Mouse (Mus musculus) hindbrain, embryonic 14.5 days (tissue): ENCODE measurements around the gene Ctnnd2. TPM values are rescaled to one million over a fixed set of nuclear protein-coding genes. Genes with fewer than 3 reads are reported as not detected.

Experiments used
- ATAC-seq: fragments of 200-750 bp; cut with Nextera tagmentation; 2 replicates; pipeline ENCODE4 v1.8.0; 2017; ENCODE audit warnings: moderate number of reproducible peaks, mild to moderate bottlenecking, moderate TSS enrichment, moderate library complexity; ENCODE audit not compliant: low FRiP score
- DNase-seq: peaks from one replicate; pipeline ENCODE4 v3.0.0-alpha.2; 2015; ENCODE audit warnings: low spot score
- H3K27ac ChIP-seq: fragments of 300-500 bp; sonication (generic); 2 replicates; pipeline ENCODE4 v1.5.1; 2014; ENCODE audit warnings: mild to moderate bottlenecking, moderate library complexity
- H3K27me3 ChIP-seq: fragments of 300-500 bp; sonication (generic); 2 replicates; pipeline ENCODE4 v1.6.1; 2014; ENCODE audit warnings: mild to moderate bottlenecking, low read length, mixed read lengths; ENCODE audit not compliant: control insufficient read depth, insufficient read depth
- H3K36me3 ChIP-seq: fragments of 300-500 bp; sonication (generic); replicated peaks from 2 replicates; pipeline ENCODE4 v1.6.1; 2014; ENCODE audit not compliant: control insufficient read depth, insufficient read depth
- H3K4me1 ChIP-seq: fragments of 300-500 bp; sonication (generic); replicated peaks from 2 replicates; pipeline ENCODE4 v1.6.1; 2014; ENCODE audit warnings: antibody characterized with exemption, low read length, mixed read lengths; ENCODE audit not compliant: control insufficient read depth, insufficient read depth
- H3K4me2 ChIP-seq: fragments of 300-500 bp; sonication (generic); replicated peaks from 2 replicates; pipeline ENCODE4 v1.6.1; 2014; ENCODE audit warnings: mild to moderate bottlenecking, moderate library complexity
- H3K4me3 ChIP-seq: fragments of 300-500 bp; sonication (generic); replicated peaks from 2 replicates; pipeline ENCODE4 v1.5.1; 2014; ENCODE audit warnings: mild to moderate bottlenecking, low read length
- H3K9ac ChIP-seq: fragments of 300-500 bp; sonication (generic); 2 replicates; pipeline ENCODE4 v1.6.1; 2014
- H3K9me3 ChIP-seq: fragments of 300-500 bp; sonication (generic); 2 replicates; pipeline ENCODE4 v1.6.1; 2016; ENCODE audit warnings: low read length; ENCODE audit not compliant: control insufficient read depth
- WGBS: fragments of 180-500 bp; shearing (Covaris S2); extraction: QIAGEN DNeasy Blood & Tissue Kit; methylation state at CpG from one replicate; pipeline ENCODE4 v1.1.7; 2014; 5-methylcytosine and 5-hydroxymethylcytosine counted together
- polyA plus RNA-seq: library from polyadenylated mRNA; unstranded; fragments of >200 nt; fragmentation: Nextera tagmentation; extraction: Ambion mirVana; gene quantifications from 2 replicates; pipeline ENCODE4 v1.2.1, GENCODE M21; 2014

The Ctnnd2 gene
- polyA plus RNA-seq, 1 experiment from 2014 or later = 64.2 TPM

GRCm38 (mm10) chr15:30632113-30632735, 459.8 kb downstream of the Ctnnd2 start:
- no peak for ATAC-seq
- 74% methylated on average over 7 of the region's 7 CpGs for WGBS
- H3K9ac ChIP-seq = no peak overlapping the region
- H3K27ac ChIP-seq = no peak overlapping the region
- no peaks in the 10 kb centered on the region for H3K9me3 ChIP-seq
- DNase-seq = no peak
- peaks cover 14% of the 10 kb centered on the region for H3K4me1 ChIP-seq
- no peak overlapping the region for H3K4me3 ChIP-seq
- no peak overlapping the region for H3K4me2 ChIP-seq
- no peaks in the 10 kb centered on the region for H3K36me3 ChIP-seq
- no peaks in the 10 kb centered on the region for H3K27me3 ChIP-seq

- H3K9me3 ChIP-seq = no peaks in the 10 kb centered on the region
- no peaks in the 10 kb centered on the region for H3K27me3 ChIP-seq
- no peak overlapping the region for H3K4me2 ChIP-seq
- no peak overlapping the region for H3K9ac ChIP-seq
- no peaks in the 10 kb centered on the region for H3K36me3 ChIP-seq
- H3K4me1 ChIP-seq = peaks cover 14% of the 10 kb centered on the region
- ATAC-seq (peak; percentile 55; the same call in 1 of the 2 replicates), DNase-seq (no peak)
- no peak overlapping the region for H3K4me3 ChIP-seq
- 22% methylated on average over 2 of the region's 2 CpGs for WGBS
- H3K27ac ChIP-seq = peak overlapping the region; percentile 33; the same call in 1 of the 2 replicates
These were observed 461.5 kb downstream of the Ctnnd2 start for GRCm38 (mm10) chr15:30633917-30634316.

- peak; percentile 36 for DNase-seq
- peaks cover 14% of the 10 kb centered on the region for H3K4me1 ChIP-seq
- peak; percentile 86 for ATAC-seq
- no peaks in the 10 kb centered on the region for H3K36me3 ChIP-seq
- no peaks in the 10 kb centered on the region for H3K27me3 ChIP-seq
- H3K9me3 ChIP-seq = no peaks in the 10 kb centered on the region
- H3K4me3 ChIP-seq = no peak overlapping the region
- no peak overlapping the region for H3K4me2 ChIP-seq
- H3K27ac ChIP-seq = peak overlapping the region; percentile 40; the same call in 1 of the 2 replicates
- WGBS = 9% methylated on average over 5 of the region's 5 CpGs
- peak overlapping the region; percentile 7; the same call in 1 of the 2 replicates for H3K9ac ChIP-seq
These were observed 462.1 kb downstream of the Ctnnd2 start for GRCm38 (mm10) chr15:30634522-30634921.

GRCm38 (mm10) chr15:30640651-30641050, 468.3 kb downstream of the Ctnnd2 start:
- Histone ChIP-seq H3K4me2 (no peak overlapping the region), H3K9me3 (no peaks in the 10 kb centered on the region), H3K27ac (no peak overlapping the region), H3K9ac (no peak overlapping the region), H3K27me3 (no peaks in the 10 kb centered on the region), H3K4me3 (no peak overlapping the region), H3K36me3 (no peaks in the 10 kb centered on the region), H3K4me1 (no peaks in the 10 kb centered on the region)
- DNase-seq (no peak), ATAC-seq (no peak)
- WGBS = 95% methylated on average over 5 of the region's 5 CpGs

- peaks cover 9% of the 10 kb centered on the region; the same call in 1 of the 2 replicates for H3K4me1 ChIP-seq
- DNase-seq (no peak), ATAC-seq (no peak)
- no peaks in the 10 kb centered on the region for H3K36me3 ChIP-seq
- no peak overlapping the region for H3K9ac ChIP-seq
- H3K4me3 ChIP-seq = no peak overlapping the region
- WGBS = 25% methylated on average over 1 of the region's 1 CpGs
- H3K27me3 ChIP-seq = peaks cover 6% of the 10 kb centered on the region; the same call in 1 of the 2 replicates
- H3K27ac ChIP-seq = no peak overlapping the region
- no peaks in the 10 kb centered on the region for H3K9me3 ChIP-seq
- H3K4me2 ChIP-seq = no peak overlapping the region
These were observed 473.3 kb downstream of the Ctnnd2 start for GRCm38 (mm10) chr15:30645688-30646087.

GRCm38 (mm10) chr15:30646501-30647431, 474.4 kb downstream of the Ctnnd2 start:
- Histone ChIP-seq H3K27ac (no peak overlapping the region), H3K27me3 (peaks cover 6% of the 10 kb centered on the region; the same call in 1 of the 2 replicates), H3K36me3 (no peaks in the 10 kb centered on the region), H3K4me3 (peak overlapping the region; percentile 55), H3K4me1 (peaks cover 9% of the 10 kb centered on the region; the same call in 1 of the 2 replicates), H3K9me3 (no peaks in the 10 kb centered on the region), H3K4me2 (peak overlapping the region; percentile 97), H3K9ac (peak overlapping the region; percentile 75)
- DNase-seq (no peak), ATAC-seq (peak; percentile 69)
- WGBS = 2% methylated on average over 86 of the region's 94 CpGs

- DNase-seq (no peak), ATAC-seq (no peak)
- Histone ChIP-seq H3K9me3 (no peaks in the 10 kb centered on the region), H3K4me1 (peaks cover 9% of the 10 kb centered on the region; the same call in 1 of the 2 replicates), H3K4me2 (no peak overlapping the region), H3K27ac (no peak overlapping the region), H3K27me3 (peaks cover 6% of the 10 kb centered on the region; the same call in 1 of the 2 replicates), H3K36me3 (no peaks in the 10 kb centered on the region), H3K4me3 (no peak overlapping the region), H3K9ac (no peak overlapping the region)
- 42% methylated on average over 7 of the region's 7 CpGs for WGBS
These were observed 475.4 kb downstream of the Ctnnd2 start for GRCm38 (mm10) chr15:30647679-30648311.

- H3K4me1 ChIP-seq = peaks cover 9% of the 10 kb centered on the region; the same call in 1 of the 2 replicates
- no peak overlapping the region for H3K4me2 ChIP-seq
- no peak for DNase-seq
- no peak for ATAC-seq
- WGBS = 48% methylated on average over 6 of the region's 6 CpGs
- peaks cover 6% of the 10 kb centered on the region; the same call in 1 of the 2 replicates for H3K27me3 ChIP-seq
- no peaks in the 10 kb centered on the region for H3K9me3 ChIP-seq
- H3K9ac ChIP-seq = no peak overlapping the region
- H3K27ac ChIP-seq = no peak overlapping the region
- no peaks in the 10 kb centered on the region for H3K36me3 ChIP-seq
- H3K4me3 ChIP-seq = no peak overlapping the region
These were observed 477.6 kb downstream of the Ctnnd2 start for GRCm38 (mm10) chr15:30649964-30650363.

GRCm38 (mm10) chr15:30655433-30655832, 483.0 kb downstream of the Ctnnd2 start:
- Histone ChIP-seq H3K9me3 (no peaks in the 10 kb centered on the region), H3K36me3 (no peaks in the 10 kb centered on the region), H3K9ac (no peak overlapping the region), H3K4me3 (no peak overlapping the region), H3K27me3 (no peaks in the 10 kb centered on the region), H3K4me1 (no peaks in the 10 kb centered on the region; the same call in 1 of the 2 replicates), H3K27ac (peak overlapping the region; percentile 28; the same call in 1 of the 2 replicates), H3K4me2 (no peak overlapping the region)
- DNase-seq = no peak
- 73% methylated on average over 9 of the region's 9 CpGs for WGBS
- no peak for ATAC-seq
